Mouse (Mus musculus) heart, postnatal 25 days (tissue): ENCODE results near the gene Mrps22. TPM values are rescaled to one million over a fixed set of nuclear protein-coding genes. Genes with fewer than 3 reads are reported as not detected.

ENCODE experiments used
- DNase-seq: peaks from one replicate; pipeline ENCODE4 v3.0.0; 2022; ENCODE audit warnings: low spot score
- intact Hi-C: fragments of 180-260 bp; cut with DNase I; formaldehyde crosslinking; loops from one replicate; pipeline ENCODE4 v1.15.1; 2025
- total RNA-seq, 2 experiments: library from RNA; stranded (reverse); gene quantifications; 2 replicates each; pipeline ENCODE4 v1.2.3; 2021

Mrps22 gene
- 10 to 100 TPM; 33.8 to 34.4 TPM for total RNA-seq

DNA sequence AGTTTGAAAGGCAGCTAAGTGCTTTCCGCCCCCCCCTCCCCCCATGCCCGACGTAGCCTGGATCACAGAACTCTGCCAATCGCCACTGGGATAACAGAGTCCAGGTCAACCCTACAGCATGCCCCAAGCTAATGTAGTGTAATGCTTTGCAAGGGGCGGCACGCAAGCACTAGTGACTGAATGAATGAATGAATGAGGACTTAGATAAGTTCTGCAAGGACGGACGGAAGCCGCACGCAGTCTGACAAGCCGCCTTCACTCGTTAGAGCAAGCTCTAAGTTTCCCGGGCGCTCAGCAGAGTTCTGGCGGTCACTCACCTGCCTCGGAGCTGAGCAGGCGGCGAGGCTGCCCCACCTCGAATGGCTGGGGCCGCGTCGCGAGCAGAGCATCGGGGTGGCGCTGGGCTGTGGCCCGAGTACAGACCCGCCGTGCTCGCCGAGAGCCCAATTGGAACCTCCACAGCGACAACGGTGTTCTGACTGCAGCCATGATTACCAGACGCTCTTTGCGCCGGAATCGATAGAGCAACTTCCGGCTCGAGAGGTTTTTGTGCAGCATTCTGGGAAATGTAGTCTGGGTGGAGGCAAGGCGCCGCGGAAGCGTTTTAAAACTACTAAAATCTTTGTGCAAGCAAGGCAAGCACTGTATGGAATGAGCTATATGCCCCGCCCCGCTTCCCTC lies at the start of gene Mrps22:
Gene Mrps22, minus strand, starts transcription at position 505 of the 681 bp plus-strand sequence.
- DNase-seq = peak; percentile 57
- intact Hi-C loops = no loop called here

DNA sequence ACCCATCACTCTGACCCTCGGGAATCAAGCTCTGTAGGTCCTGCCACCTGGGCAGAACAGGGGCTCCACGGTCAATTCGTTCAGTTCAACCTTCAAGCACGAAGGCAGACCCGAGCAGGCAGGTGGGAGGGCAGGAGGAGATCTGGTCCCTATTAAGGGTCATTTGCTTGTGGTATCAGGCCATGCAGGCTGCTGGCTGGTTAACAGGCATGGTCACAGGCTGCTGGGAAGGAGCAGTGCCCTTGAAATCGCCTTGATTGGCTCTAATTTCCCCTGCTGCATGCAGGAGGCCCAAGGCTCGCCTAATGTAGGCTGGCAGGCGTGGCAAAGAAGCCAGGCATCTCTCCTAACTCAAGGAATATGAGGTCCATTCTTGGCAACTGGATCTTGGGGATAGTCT lies 49.1 kb upstream of the Mrps22 start:
- intact Hi-C loops = no loop called here
- DNase-seq = no peak

DNA sequence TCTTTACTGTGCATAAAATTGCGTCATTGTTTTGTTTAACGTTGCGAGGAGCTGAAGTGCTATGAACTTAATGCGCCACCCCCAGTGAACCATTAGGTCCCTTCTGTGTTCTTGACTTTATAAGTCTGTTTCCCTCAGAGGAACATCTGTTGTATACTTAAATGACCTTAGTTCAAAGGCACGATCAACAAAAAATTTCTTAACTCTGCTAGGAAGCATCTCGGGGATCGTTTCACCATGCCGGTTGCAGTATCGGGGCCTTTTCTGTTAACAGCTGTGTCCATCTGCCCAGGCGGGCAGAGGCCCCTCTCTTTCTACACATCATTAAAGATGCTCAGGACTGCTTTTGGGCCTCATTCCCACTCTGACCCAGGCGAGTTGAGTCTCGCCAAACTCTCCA lies 46.0 kb upstream of the Mrps22 start:
- no peak for DNase-seq

DNA sequence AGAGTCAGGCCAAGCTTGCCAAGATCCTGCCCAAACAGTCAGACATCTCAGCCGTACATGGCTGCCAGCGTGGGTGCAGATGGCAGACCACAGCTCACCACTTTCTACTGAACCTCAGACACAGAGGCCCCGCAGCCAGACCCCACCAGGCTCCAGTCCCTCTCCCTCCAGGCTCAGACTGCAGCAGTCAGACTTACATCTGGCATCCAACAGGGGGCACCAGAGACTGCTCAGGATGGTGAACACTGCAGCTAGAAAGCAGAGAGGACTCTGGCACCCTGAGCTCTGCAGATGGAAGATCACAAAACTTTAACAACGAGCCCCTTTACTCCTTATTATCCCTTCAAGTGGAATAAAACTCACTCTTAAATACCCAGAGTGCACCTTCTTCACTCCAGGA lies 44.3 kb upstream of the Mrps22 start:
- peak; percentile 37 for DNase-seq
- intact Hi-C loops = loop anchor here (2.0 to 10.0 kb wide), 2 partner anchors 163 to 309 kb away; partner anchors contain the start of gene Foxl2

More for the DNA sequence above, 46.0 kb upstream of the Mrps22 start:
- intact Hi-C loops = loop anchor here (10.0 kb wide), 1 partner anchor 307 kb away; the partner anchor contains the start of gene Foxl2

DNA sequence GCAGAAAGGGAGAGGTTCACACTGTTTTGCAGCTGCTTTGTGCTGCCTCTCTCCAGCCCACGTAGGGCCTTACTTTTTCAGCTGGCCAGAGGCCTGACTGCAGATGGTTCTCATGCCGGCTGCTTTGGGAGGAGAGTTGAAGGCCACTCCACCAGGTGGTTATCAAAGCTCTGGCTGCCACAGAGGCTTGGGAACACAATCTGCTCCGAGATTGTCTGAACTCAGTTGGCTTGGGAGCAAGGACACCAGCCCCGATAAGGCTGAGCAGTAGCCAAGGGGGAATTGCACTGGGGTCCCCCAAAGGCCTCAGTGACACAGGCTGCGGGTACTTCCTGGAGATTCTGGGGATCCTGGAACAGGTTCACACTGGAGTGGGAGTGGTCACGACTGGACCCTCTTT lies 40.7 kb upstream of the Mrps22 start:
- no peak for DNase-seq
- intact Hi-C loops = loop anchor here (10.0 kb wide), 1 partner anchor 313 kb away; the partner anchor contains the start of gene Foxl2

GRCm38 (mm10) chr9:98633287-98634162 lies 32.1 kb upstream of the Mrps22 start:
- no peak for DNase-seq
- intact Hi-C loops = no loop called here

GRCm38 (mm10) chr9:98628480-98628879 lies 27.0 kb upstream of the Mrps22 start:
- DNase-seq = no peak
- intact Hi-C loops = no loop called here

DNA sequence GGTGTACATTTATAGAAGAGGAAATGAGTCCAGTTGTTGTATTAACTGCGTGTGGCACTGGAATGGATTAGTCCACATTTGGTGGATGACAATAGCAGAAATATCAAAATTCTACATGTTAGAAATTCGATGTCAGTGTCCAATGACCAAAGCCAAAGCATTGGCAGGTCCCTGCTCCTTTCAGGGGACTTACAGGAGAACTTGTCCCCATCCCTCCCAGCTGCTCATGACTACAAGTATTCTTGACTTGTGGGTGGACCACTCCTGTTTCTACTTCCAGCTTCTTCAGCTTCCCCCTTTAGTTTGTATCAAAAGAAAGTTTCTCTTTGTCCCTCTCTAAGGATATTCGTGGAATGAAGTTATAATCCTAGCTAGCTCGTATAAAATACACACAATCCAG lies 3.4 kb upstream of the Mrps22 start:
- DNase-seq = no peak
- intact Hi-C loops = no loop called here

DNA sequence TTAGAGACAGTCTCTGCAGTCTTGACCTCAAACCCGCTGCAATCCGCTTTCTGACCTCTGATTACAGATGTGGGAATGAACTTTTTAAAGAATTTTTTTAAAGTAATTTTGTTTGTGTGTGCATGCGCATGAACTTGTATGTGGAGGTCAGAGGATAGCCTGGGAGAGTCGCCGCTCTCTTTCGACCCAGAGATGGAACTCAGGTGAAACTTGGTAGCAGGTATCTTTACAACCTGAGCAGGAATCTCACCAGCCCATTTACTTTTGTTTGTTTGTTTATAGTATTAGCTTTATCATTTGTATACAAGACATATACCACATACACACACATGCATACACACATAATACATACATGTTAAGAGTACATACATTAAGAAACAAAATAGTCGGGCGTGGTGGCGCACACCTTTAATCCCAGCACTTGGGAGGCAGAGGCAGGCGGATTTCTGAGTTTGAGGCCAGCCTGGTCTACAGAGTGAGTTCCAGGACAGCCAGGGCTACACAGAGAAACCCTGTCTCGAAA lies 438 bp upstream of the Mrps22 start:
- DNase-seq = no peak
- intact Hi-C loops = no loop called here

DNA sequence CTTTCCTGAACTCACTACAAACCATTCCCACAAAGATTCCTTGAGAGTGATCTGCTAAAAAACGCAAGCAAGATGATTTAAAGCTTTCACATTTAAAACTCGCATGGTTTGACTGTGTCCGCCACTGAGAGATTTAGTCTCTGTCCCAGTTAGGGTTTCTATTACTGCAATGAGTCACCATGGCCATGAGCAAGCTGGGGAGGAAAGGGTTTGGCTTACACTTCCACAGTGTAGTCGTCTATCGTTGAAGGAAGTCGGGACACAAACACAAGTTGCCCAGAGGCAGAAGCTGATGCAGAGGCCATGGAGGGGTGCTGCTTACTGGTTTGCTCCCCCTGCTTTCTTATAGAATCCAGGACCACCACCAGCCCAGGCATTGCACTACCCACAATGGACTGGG lies 1.4 kb downstream of the Mrps22 start:
- intact Hi-C loops = no loop called here
- DNase-seq = no peak

- intact Hi-C loops = no loop called here
Observed at GRCm38 (mm10) chr9:98583852-98584251, 17.6 kb downstream of the Mrps22 start.

GRCm38 (mm10) chr9:98563137-98564126 lies 38.0 kb downstream of the Mrps22 start, which contains the start of gene Copb2:
Gene Copb2, plus strand, starts transcription at chr9:98563721.
- peak; percentile 96 for DNase-seq
- intact Hi-C loops = loop anchor here (2.0 kb wide), 1 partner anchor 35 kb away; no protein-coding TSS in a partner anchor

More at GRCm38 (mm10) chr9:98583852-98584251, 17.6 kb downstream of the Mrps22 start:
- no peak for DNase-seq

DNA sequence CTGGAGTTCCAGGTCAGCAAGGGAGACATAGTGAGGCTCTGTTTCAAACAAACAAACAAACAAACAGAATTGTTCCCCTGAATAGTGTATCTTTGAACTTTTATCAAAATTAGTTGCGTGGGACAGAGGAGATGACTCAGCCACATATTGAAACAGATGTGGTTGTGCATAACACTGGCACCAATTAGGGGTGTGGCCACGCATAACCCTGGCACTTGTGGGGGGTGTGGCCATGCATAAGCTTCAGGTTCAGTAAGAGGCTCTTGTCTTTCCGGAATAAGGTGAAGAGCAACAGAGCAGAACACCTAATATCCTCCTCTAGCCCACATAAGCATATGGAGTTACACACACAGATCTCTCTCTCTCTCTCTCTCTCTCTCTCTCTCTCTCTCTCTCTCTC lies 57.4 kb downstream of the Mrps22 start:
- no peak for DNase-seq
- intact Hi-C loops = no loop called here

Other genes starting within 250 kb of the Mrps22 start
- gene Rbp1, start 178.7 kb downstream of the Mrps22 start, total RNA-seq = 1 to 10 TPM; 7.4 to 7.6 TPM
- under 1 TPM in 1 of 2 experiments, not detected in 1; 0.39 TPM for gene Rbp2, start 115.5 kb downstream of the Mrps22 start, total RNA-seq
- gene Copb2, start 37.9 kb downstream of the Mrps22 start, total RNA-seq = 100 to 1,000 TPM in 1 of 2 experiments, 10 to 100 TPM in 1; 95.3 to 100 TPM
- gene Prr23a1, start 240.8 kb upstream of the Mrps22 start, total RNA-seq = not detected